Mouse (Mus musculus) thymus, postnatal 4 days (tissue): ENCODE data around the gene Sdk1.

Source experiments
- DNase-seq: peaks from one replicate; pipeline ENCODE4 v3.0.0; 2021

The Sdk1 gene

DNA sequence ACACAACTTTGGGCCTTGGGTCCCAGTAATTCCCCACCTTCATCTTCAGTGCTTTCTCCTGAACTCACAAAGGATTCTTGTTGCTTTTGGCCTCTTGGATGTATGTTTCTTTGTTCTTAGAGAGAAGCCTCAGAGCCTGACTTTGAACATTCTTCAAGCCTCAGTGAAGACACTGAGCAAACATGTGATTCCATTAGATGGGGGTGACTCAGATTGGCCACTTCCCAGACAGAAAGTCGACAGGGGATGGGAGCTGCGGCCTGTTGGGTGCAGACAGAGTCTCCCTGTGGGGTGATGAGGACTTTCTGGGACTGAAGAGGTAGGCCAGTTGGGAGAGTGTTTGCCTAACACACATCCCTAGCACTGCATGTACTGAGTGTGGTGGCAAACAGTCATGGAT lies 405.3 kb downstream of the Sdk1 start:
- no peak for DNase-seq

DNA sequence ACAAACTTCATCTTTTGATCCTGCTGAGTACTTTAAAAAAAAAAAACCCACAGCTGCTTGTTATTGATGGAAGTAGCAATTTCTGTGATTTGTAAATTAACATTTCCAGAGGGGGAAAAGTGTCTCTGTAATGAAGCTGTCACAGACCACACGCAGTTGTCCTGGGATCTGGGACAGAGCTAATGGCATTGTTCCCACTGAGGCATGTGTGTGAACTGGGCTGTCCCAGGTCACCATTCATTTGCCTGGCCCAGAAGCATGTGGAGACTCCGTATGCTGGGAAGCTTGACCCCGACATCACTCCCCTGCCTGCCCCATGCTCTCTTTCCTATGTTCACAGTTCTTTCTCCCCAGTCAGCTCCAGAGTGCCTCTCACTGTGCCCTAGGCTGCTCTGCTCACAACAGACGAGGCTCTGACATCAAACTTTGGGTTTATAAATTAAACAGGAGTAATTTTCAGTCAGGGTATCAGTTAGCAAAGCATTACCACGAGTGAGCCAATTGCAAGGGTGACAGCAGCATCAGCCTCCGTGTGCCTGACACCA lies 408.6 kb downstream of the Sdk1 start:
- no peak for DNase-seq

DNA sequence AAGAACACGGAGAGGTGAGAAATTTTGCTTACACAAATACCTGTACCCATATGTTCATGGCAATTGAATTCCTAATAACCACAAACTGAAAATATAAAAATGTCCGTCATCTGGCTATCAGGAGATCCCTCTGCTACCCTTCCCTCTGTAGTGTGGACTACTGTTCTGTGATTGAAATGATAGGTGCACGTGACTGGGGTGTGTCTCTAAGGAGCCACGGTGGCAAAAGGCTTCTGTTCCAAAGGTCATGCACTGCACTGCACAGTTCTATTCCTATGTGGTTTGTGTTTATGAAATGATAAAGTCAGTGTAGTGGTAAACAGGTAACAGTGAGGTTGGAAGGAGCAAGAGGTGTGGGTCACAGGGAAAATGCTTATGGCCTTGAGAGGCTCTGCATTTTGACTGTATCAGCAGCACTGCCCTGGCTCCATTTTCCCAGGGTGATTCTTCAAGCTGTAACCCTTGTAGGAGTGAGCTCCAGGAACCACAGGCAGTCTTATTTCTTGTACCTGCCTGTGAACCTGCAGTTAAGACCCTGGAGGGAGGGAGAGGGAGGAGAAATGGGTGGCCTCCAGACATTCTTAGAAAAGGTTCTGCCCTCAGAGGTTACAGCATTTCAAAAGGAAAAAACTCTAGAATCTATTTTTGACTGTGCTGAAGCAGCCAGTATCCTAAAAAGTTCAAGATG lies 410.5 kb downstream of the Sdk1 start:
- no peak for DNase-seq

DNA sequence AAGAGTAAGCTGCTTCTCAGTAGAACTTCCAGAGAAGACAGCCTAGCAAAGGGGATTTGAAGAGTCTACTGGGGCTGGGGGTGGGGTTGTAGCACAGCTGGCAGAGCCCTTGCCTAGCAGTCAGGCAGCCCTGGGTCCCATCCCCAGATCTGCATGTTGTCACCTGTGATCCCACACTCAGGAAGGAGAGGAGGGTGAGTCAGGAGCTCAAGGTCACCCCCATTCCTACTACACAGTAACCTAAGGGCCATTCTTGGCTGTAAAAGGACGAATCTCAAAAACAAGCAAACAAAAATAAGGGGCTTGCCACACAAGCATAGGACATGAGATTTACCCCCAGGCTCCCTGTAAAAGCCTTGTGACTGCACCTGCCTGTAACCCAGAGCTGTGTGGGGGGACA lies 435.1 kb downstream of the Sdk1 start:
- DNase-seq, result no peak

DNA sequence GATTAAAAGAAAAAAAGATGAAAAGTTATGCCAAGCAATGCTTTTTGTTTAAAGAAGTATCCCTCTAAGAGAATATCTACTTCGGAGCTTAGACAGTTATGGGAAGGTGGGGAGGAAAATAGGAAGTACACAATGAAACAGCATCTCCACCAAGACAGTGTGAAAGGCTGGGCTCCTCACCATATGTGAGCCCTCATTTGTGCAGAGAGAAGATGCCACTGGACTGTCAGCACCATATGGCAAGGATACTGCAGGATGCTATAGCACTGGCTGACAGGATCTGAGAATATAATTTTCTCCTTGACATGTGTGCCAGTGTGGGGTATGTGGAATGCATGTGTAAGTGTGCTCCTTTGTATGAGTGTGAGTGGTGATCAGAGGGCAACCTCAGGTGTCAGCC lies 435.7 kb downstream of the Sdk1 start:
- no peak for DNase-seq

DNA sequence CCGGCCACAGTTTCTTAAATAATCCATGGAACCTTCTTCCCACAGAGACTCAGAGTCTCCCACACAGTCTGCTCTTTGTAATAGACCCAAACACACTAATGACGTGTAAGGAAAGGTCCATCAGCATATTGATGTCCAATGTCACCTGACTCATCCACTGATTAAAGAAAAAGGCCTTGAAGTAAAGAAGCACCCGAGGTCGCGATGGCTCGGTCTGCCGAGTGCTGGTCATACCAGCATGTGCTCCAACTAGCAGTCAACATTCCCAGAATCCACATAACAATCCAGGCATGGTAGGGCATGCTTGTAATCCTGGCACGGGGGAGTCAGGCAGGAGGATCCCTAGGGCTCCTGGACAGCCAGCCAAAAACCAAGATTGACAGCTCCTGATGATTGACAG lies 436.6 kb downstream of the Sdk1 start:
- DNase-seq, result no peak

DNA sequence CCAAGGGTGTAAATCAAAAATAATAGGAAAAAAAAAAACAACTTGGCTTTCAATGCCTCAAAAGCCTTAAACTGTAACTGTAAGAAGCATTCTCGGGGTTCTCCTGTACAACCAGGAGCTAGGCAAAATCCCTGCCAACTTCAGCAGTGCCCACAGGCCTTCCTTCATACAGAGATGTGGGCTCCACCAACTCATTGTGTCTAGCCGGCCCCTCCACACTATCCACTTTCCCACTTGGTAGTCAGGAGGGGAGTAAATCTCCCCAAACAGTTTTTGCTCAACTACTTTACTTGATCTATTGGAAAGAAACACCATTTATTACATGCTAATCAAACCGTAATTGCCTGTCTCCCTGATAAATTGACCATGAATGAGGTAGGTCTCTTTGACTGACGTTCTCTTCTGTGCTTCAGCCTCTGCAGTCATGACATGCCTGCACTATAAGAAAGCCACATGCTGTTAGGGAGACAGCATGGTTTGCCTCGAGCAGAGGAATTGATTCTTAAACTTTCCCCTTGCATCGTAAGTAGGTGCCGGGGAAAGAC lies 445.7 kb downstream of the Sdk1 start:
- DNase-seq, result no peak

DNA sequence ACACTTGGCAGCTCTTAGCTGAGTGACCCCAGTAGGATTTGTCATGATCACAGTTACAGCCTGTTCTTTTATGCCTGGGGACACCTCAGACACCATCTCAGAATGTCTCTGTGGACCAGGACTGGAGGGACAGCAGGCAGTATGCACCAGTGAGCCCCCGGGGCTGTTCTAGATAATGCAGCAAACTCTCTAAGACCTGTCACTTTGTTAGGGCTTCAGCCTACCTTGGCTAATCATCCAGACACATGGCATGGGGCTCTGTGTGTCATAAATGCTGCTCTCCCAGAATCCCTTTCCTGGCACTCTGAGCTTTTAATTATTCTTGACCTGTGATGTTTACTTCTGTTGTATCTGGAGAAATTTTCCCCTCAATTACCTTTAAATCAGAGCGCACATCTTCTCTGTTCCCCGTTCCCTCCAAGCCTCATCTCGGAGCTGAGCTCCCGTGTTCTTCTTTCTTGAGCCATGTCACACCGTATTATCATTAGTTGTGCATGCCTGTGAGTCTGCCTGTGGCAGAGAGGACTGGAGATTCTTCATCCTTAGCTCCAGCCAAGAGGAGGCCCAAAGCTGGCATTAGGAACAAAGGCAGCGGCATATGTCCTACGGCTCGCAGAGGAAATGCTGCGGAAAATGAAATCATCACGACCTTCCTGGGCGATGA lies 448.3 kb downstream of the Sdk1 start:
- DNase-seq, result no peak

DNA sequence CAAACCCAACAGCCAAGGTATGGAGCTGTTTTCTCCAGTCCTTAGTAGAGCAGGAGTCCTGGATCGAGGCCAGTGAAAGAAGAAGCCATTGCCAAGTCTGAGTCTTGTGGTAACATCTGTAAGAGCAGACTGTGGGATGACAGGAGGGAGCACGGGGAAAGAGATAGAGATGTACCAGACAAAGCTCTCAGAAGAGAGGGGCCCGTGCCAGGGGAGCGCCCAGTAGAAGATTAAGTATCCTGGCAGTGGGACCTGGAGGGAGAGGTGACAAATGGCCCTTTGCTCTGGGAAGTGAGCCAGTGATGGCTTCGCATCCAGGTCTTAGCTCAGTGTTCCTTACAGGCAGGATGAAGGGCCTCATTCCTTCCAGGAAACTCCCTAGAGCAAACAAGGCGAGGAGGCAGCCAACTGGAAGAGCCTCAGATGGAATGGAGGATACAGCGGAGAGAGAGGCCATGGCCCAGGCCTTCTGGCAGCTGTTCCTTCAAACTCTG lies 450.2 kb downstream of the Sdk1 start:
- no peak for DNase-seq

DNA sequence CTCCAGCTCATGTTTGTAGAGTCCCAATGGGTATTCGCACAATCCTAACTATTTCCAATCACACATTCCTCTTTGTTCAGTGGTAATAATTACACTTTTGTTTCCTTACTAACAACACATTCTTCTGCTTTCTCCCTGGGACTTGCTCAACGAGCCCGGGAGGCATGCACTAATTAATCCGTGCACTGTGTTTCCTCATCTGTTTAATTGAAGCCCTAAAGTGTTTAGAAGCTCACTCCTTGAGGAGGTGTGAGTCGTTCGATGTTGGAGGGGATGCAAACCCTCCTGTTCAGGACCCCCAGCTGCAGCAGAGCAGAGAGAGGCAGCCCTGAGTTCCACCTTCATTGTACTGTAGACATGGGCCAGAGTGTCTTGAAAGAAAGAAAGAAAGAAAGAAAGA lies 452.4 kb downstream of the Sdk1 start:
- DNase-seq, result no peak

DNA sequence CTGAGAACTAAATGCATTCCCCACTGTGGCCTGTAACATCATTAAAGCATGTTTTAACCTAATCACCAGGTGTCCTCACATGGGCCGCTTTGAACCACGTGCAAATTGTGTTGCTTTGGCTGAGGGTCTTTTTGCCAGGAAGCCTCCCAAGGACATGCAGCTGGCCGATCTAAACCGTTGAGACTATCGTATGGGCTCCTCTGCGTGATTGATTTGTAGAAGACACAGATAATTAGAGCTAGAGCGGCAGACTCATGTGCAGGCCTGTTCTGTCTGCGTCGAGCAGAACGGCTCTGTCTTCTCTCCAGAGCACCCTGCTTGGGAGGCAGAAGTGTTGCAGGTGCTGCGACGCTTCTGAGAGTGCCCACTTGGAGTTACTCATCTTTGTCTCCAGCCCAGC lies 453.6 kb downstream of the Sdk1 start:
- DNase-seq, result no peak

DNA sequence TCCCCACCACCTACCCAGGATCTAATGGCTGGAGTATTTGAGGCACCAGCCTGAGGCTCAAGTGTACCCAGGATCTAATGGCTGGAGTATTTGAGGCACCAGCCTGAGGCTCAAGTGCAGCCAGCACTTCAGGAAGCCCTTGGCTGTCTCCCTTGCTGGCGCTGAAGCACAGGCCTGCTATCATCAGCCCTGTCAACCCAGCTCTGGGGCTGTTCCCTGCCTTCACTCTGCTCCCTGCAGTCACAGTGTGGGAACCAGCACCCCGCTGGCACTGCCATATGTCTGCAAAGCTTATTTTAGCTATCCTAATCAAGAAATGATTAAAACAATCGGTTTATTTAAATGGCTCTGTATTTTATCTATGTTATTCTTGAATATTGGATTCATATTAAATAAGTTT lies 457.1 kb downstream of the Sdk1 start:
- DNase-seq, result no peak

DNA sequence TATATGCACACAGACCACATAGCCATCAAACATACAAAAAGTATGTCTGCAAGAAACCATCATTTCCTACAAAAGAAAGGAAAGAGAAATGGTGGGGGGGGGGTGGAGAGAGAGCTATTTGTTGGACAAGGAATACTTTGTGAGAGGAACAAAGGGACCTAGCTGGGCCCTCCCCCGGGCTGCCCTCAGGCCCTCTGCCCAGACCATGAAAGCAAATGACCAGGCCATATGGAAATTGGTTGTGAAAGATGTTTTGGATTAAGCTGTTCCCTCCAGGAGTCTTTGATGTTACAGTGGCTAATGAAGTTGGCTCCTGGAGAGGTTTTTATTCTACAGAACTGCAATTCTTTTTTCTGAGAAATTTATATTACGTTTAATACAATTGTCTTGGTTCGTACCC lies 479.5 kb downstream of the Sdk1 start:
- no peak for DNase-seq

DNA sequence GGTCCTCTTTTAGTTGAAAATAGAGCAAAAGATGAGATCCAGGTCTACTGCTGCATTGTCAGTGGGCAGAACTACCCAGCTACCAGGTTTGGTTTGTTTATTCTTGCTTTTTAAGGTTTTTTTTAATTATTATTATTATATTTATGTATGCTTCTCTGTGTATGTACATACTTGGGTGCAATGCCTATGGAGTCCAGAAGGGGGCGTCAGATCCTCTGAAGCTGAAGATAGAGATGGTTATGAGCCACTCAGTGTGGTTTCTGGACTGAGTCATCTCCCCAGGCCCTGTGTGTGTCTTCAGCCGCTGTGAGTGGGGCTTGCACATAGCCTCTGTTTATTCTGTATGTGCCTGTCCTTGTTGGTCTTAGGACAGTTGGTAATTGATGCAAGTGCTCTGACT lies 486.7 kb downstream of the Sdk1 start:
- DNase-seq, result no peak

DNA sequence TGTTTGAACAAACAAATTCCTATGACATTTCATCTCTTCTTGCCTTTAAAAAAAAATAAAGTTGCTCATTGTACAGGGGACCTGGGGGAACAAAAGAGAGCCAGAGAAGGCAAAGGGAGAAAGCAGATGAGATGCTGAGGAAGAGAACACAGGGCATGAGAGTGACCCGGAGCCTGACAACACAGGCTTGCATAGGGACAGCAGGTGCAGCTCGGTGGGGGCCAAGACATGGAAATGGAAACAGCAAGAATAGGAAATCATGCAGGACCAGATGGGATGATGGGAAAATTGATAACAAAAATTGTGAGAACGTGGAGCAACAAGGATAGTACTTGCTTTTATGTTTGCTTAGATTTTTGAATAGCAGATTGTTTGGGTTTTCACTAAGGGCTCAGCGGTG lies 488.7 kb downstream of the Sdk1 start:
- no peak for DNase-seq

DNA sequence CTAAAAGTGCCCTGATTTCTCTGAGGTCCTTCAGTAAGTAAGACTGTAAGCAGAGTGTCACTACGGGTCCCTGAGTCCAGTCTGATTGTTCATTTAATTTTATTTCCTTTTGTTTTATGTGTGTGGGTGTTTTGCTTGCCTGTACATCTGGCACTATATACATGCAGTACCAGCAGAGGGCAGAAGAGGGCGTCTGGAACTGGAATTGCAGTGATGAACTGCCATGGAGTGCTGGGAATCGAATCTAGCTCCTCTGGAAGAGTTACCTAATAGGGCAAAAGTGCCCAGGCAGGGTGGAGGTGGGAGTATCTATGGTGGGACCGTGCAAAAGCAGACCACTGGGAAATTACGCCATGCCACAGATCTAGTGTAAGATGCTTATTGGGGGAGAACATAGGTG lies 497.4 kb downstream of the Sdk1 start:
- DNase-seq, result peak; percentile 38

DNA sequence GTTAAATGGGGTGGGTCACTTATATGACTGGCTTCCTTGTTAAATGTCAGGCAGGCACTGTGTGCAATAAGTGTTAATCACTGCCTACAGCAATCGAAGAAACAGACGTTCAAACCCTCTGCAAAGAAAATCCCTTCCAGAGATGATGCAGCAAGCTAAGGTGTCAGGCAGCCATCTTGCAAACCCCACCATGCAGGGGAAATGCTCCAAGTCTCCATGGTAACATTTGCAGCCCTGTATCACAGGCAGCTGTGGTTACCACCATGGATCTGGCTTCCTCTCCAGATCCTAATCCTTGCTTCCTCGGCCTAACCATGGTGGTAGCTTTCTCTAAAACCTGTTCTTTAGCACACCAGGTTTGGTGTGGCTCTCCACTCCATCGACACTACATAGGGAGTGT lies 507.5 kb downstream of the Sdk1 start:
- no peak for DNase-seq

DNA sequence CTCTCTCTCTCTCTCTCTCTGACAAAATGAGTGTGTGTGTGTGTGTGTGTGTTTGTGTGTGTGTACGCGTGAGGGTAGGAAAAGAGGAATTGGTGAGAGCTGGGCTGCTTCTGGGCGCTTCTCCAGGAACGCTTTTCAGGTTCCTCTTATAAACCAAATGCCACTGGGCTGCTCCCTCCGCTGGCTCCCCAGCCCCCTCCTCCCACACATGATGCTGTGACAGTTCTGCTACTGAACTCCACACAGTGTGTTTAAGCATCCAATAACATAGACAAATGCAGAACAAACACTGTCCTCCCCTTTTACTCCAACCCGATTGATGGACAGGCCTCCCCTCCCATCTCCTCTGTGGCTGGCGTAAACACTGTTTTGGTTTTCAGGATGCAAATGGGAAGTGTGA lies 513.0 kb downstream of the Sdk1 start:
- DNase-seq, result no peak

DNA sequence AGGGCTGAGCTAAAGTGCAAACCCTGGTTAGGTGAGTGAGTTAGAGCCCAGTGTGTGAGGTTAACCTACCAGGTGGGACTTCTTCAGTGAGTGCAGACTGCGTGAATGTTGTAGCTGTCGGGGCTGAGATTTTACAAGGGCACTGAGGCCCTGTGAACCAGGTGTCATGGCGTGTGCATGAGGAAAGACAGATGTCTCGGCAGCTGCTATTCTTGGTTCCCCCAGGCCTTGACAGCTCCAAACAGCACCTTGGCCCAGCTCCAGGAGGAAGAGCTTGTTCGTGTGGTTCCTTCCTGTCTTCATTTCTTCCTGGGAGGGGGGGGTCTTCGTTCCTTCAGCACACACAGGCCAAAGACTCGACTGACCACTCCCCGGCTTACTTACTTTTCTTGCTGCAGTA lies 517.6 kb downstream of the Sdk1 start:
- DNase-seq, result no peak

DNA sequence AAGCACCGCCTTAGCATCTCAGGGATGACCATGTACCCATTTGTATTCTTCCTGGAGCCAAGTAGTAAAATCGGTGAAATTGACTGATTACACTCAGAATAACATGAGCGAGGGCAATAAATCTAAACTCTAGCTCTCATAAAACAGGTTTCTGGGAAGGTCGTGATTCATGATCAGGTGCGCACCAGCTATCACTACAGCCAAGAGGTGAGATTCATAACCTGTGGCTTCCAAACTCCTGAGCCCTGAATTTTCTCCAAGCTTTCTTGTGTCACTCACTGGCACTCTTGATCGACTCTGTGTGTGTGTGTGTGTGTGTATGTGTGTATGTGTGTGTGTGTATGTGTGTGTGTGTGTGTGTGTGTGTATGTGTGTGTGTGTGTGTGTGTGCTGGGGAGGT lies 522.8 kb downstream of the Sdk1 start:
- no peak for DNase-seq

DNA sequence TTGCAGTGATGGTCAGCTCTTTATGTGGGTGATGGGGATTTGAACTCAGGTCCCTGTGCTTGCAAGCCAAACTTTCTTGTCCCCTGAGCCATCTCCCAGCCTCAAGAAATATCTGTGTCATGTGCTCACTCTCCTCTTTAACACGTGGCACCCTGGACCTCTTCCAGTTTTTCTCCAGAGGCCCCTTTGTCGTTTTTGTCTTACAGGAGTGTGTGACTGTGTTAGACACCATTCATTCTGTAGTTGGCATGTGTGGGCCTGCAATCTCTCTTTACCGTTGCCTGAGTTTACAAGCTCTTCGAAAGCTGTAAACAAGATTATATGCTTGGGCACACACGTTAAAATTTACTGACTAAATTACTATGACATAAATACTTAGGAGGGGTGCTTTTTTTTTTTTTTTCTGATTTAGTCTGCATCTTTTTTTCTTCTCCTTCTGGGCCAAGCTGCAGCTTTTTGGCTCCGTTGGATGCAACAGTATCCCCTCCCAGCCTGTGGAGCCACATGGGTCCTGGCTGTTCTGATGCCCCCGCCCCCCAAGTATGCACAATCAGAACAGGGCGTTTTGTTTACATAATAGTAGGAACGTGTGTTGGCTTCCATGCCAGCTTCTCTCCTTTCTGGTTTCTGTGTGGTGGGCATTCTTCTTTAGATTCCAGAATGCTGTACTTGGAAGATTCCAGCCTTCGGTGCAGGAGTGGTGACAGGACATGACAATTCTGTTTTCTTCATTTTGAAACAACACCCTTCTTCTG lies 527.6 kb downstream of the Sdk1 start:
- no peak for DNase-seq

DNA sequence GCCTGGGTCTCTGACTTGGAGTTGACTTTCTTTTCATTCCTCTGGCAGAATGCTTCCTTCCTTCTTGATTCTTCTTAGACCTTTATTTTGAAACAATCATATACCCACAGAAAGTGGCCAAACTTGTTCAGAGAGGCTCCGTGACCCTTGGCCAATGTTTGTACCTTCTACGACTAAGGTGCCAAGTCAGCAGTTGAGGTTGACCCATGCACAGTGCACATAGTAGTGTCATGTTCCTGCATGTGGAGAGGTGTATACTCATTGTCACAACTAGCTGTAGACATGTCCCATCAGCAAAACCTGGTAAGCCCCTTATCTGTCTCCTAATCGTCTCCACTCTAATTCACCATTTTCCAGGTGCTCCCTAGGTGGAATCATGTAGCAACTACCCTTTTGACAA lies 530.2 kb downstream of the Sdk1 start:
- DNase-seq, result no peak

DNA sequence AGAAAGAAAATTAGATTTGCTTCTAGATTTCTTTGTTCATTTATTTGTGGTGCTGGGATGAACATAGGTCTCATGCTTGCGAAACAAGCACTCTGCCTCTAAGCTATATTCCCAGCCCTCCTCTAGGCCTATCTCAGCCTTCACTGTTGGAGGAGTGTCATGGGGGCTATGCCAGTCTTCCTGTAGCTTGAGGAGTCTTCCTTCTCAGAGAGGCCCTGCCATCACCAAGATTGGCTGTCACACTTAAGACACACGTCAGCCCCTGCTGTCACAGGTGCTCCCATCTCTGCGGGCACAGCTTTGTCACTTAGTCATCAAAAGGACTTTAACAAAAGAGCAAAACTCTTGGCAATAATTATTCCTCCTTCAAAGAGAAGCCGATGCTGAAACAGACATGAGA lies 536.9 kb downstream of the Sdk1 start:
- no peak for DNase-seq

DNA sequence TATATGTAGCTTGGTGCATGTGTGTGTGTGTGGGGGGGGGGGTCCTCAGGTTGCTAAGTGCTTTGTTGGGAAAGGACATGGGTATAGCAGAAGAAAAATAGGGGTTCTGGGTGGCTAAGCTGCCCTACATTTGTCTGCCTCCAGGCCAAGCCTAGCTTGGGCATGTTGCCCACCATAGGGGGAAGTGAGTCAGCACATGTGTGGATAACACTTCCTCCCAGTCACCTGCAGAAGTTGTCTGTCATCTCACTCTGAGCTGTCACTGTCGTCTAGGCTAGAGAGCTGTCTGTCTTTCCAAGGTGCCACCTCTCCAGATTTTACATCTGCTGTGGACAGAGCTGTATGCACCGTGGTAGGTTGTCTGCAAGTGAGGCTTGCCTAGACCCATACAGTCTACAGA lies 539.9 kb downstream of the Sdk1 start:
- DNase-seq, result no peak
